Mouse (Mus musculus) mesoderm, embryonic 11.5 days (tissue): ENCODE measurements around the gene Tub.

Experiments
- DNase-seq: peaks from one replicate; pipeline ENCODE4 v3.0.0-alpha.2; 2012; ENCODE audit warnings: low read depth, low spot score

The Tub gene

DNA sequence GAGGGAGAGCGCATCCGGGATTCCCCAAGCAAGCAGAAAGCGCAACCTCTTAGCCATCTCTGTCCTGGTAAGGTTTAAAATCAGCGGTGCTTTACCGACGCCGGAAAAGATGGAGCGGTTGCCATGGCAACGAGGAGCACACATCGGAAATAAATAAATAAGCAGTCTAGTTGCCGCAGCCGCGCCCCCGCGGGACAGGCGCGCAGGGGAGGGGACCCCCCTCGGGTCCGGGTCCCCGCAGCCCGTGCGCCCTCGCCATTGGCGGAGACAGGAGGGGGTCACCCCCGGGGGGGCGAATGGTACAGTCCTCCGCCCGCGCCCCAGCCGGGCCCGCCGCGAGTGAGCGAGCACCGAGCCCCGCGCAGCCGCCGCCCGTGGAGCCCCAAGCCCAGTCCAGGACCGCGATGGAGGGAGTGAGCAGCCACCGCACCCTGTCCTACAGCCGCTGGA lies at the start of gene Tub:
Tub (plus strand) TSS at position 27 of the 450 bp plus-strand sequence.
- DNase-seq, result peak; percentile 84

DNA sequence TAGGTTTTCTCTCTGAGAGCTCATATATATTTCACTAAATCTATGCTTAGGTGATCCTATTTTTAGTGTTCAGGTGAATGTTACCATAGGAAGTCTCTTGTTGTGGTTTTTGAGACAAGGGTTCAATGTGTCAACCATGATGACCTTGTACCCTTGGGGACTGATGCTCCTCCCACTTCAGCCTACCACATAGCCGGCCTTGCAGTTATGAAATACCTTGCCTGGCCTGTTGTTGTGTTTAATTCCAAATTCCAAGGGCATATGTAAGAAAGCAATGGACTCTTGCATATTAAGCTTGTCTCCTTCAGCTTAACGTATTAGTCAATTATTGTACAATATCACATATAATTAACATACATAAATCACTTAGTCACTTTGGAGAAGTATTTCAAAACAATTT lies 46.2 kb upstream of the Tub start:
- DNase-seq, result no peak

DNA sequence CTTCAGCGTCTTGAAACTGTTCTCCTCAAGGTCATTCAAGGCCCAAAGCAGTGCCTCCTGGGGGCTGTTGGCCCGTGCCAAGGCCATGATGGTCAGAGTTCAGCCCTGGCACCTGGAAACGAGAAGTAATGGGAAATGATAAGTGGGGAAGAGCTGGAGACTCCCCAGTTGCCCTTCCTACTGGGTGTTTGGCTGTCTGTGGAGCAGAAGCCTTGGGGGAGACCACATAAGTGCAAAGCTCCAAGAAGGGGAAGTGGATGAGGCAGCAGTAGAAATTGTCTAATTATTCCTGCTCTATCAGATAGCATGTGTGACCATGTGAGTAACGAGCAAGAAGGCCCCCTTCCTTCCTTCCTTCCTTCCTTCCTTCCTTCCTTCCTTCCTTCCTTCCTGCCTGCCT lies 23.1 kb upstream of the Tub start:
- no peak for DNase-seq

- DNase-seq, result no peak
Measured at GRCm38 (mm10) chr7:108928280-108929188, 21.6 kb upstream of the Tub start.

- no peak for DNase-seq
Measured at GRCm38 (mm10) chr7:108929726-108930393, 20.3 kb upstream of the Tub start, which contains the start of gene Nlrp10. Nlrp10 (minus strand) TSS chr7:108930178.

- peak; percentile 98 for DNase-seq
Measured at GRCm38 (mm10) chr7:108933794-108934731, 16.1 kb upstream of the Tub start, which contains the start of gene Eif3f. Eif3f (plus strand) TSS chr7:108934417.

- no peak for DNase-seq
Measured at GRCm38 (mm10) chr7:108934836-108935235, 15.3 kb upstream of the Tub start.

GRCm38 (mm10) chr7:108935411-108935810 lies 14.7 kb upstream of the Tub start:
- DNase-seq, result no peak

DNA sequence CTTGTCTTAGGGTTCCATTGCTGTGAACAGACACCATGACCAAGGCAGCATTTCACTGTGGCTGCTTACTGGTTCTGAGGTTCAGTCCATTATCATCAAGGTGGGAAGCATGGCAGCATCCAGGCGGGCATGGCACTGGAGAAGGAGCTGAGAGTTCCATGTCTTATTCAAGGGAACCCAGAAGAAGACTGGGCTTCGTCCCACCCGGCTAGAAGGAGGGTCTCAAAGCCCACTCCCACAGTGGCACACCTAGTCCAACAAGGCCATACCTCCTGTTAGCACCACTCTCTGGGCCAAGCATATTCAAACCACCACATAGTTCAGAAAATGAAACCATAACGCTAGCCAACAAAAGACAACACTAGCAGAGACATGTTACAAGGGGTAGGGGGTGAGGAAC lies 13.5 kb upstream of the Tub start:
- no peak for DNase-seq

- no peak for DNase-seq
Measured at GRCm38 (mm10) chr7:108941466-108941865, 8.7 kb upstream of the Tub start.

GRCm38 (mm10) chr7:108944002-108944401 lies 6.1 kb upstream of the Tub start:
- peak; percentile 74 for DNase-seq

GRCm38 (mm10) chr7:108948611-108949010 lies 1.5 kb upstream of the Tub start:
- DNase-seq, result no peak

GRCm38 (mm10) chr7:108949301-108949700 lies 837 bp upstream of the Tub start:
- DNase-seq, result no peak

DNA sequence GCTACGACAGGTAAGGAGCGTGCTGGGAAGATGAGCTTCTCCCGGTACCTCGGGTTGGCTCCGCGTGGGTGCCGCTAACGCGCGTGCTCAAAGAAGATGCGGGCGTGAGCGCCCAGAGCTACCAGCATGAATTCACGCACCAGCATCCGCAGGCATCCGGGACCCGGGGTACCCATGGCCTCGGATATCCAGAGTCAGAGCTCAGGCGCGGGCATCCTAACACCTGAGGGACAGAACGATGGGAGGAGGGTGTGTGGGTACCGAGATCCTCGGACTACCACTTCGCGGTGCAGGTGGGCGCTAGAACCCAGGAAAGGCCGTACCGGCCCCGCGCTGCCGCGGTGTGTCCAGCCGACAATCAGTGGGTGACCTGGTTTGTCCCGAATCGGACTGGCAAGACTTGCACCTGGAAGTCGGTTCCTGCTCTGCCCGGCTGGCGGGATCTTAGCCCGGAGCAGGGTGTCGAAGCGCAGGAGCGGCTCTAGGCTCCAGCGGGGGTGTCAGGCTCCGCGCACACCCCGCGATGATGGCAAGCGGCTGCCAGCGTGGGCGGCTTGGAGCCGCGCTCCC lies 709 bp downstream of the Tub start:
- DNase-seq, result peak; percentile 30

- DNase-seq, result no peak
Measured at GRCm38 (mm10) chr7:108952801-108953200, 2.7 kb downstream of the Tub start.

DNA sequence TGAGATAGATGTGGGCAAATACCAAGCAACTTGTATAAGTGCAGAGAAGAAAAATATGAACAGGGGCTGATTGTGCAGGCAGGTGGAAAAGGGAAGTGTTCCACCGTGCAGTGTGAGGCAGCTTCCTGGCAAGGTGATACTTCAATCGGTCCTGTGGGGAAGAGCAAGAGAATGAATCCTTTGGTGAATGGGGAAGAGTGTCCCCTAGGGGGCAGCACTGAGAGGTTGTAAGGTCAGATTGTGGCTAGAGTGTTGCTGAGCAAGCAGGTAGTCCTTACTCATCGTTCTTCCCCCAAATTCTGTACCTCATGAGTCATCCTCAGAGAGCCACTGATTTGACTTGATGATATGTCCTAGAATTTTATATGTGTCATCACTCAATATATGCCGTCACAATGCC lies 4.0 kb downstream of the Tub start:
- DNase-seq, result peak; percentile 60

- no peak for DNase-seq
Measured at GRCm38 (mm10) chr7:108957734-108958133, 7.6 kb downstream of the Tub start.

DNA sequence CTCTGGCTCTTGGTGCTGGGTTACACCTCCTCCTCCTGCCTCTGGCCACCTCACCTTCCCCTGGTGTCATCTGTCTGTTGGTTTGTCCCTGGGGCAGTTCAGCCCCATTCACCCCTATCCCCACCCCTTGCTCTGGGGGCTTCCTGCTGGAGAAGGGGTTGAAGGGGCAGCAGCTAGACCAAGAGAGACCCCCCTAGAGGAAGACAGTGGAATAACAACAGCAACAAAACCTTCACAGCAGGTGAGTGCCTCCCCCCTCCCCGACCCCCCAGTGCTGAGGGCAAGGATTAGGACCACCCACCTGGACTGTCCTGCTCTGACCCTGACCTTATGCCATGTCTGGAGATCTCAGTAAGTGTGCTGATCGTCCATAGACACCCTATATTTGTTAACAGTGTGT lies 15.8 kb downstream of the Tub start:
- no peak for DNase-seq

DNA sequence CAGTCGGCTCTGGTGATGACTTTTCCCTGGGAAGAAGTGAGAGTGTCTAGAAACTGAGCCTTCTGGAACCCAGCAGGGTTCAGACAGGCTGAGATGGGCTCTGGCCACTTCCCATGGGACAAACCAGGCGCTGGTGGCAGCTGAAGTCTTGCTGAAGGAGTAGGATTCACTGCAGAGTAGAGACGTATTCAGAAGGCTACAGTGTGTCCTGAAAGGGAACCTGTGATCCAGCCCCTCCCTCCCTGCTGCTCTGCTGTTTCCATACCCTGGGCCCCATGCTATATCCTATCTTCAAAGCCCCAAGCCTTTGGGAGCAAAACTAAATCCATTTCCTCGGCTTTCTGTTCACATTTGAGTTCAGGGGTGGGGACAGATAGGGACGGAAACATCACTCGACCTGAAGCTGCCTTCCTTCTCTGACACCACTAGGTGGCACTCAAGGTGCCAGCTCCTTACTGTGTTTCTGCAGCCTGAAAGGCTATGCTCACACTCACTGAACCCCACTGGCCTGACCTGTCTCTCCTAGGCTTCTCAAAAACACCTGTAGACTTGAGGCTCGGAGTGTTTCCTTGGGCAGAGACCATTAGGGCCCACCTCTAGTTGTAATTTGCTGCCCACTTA lies 16.7 kb downstream of the Tub start:
- DNase-seq, result peak; percentile 76

GRCm38 (mm10) chr7:108968201-108968600 lies 18.1 kb downstream of the Tub start:
- DNase-seq, result no peak

DNA sequence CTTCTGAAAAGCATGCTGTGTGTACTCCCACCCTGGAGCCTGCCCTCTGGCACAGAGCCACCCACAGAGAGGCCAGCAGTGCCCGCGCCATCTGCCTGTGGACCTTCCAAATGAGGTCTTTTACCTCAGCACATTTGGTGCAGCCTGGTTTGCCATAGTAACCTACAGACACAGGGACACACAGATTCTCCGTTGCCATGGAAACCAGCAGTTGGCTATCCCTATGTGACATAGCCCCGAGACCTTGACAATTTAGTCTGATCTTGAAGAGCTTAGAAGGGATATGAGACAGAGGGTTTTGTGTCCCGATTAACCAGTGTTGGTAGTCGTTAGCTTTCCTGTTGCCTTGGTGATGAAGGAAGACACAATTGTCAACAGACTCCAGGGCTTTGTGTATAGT lies 22.1 kb downstream of the Tub start:
- peak; percentile 72 for DNase-seq
